Mouse (Mus musculus): ENCODE results near the gene Jmjd4. TPM values are rescaled to one million over a fixed set of nuclear protein-coding genes. Genes with fewer than 3 reads are reported as not detected.

Jmjd4 gene
- polyA plus RNA-seq, 1 experiment = 6.2 TPM

DNA sequence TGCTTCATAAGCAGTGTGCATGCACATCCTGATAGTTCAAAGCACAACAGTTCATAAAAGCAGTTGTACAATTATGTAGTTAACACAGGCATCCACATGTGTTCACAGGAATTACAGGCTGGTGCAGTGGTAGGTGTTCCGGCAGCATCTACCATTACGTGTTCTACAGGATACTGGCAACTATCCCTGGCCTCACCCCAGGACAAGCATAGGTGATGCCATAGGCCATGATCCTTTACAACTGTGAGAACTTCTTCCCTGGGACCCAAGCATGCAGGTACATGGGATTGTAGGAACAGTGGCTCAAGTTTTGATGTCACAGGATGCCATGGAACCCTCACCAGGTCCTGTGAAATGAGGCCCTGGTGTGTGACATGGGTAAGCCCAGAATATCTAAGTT is 10.6 kb downstream of the Jmjd4 start:
- 98% methylated on average over 2 of the region's 2 CpGs for WGBS
- H3K4me3 ChIP-seq (ENCODE audit: insufficient read depth, low read depth, low read length) = no peak overlapping the region
- H3K36me3 ChIP-seq (ENCODE audit: control insufficient read depth, insufficient read depth, low read length) = peaks cover 24% of the 10 kb centered on the region
- no peak for DNase-seq
- TF ChIP-seq CTCF (conservative IDR thresholded peaks at IDR 0.05; ENCODE audit: insufficient read depth, insufficient read length, low read depth, low read length) (no peak), POLR2A (IDR thresholded peaks at IDR 0.05; ENCODE audit: low read depth, low read length) (no peak)
- no peaks in the 10 kb centered on the region for H3K27me3 ChIP-seq (replicated peaks; ENCODE audit: control insufficient read depth, insufficient read depth, low read length)
- peaks cover 10% of the 10 kb centered on the region; the same call in 1 of the 2 replicates for H3K4me1 ChIP-seq (ENCODE audit: control insufficient read depth, insufficient read depth, low read length)
- no peak overlapping the region for H3K27ac ChIP-seq (ENCODE audit: insufficient read depth, low read depth, low read length)

DNA sequence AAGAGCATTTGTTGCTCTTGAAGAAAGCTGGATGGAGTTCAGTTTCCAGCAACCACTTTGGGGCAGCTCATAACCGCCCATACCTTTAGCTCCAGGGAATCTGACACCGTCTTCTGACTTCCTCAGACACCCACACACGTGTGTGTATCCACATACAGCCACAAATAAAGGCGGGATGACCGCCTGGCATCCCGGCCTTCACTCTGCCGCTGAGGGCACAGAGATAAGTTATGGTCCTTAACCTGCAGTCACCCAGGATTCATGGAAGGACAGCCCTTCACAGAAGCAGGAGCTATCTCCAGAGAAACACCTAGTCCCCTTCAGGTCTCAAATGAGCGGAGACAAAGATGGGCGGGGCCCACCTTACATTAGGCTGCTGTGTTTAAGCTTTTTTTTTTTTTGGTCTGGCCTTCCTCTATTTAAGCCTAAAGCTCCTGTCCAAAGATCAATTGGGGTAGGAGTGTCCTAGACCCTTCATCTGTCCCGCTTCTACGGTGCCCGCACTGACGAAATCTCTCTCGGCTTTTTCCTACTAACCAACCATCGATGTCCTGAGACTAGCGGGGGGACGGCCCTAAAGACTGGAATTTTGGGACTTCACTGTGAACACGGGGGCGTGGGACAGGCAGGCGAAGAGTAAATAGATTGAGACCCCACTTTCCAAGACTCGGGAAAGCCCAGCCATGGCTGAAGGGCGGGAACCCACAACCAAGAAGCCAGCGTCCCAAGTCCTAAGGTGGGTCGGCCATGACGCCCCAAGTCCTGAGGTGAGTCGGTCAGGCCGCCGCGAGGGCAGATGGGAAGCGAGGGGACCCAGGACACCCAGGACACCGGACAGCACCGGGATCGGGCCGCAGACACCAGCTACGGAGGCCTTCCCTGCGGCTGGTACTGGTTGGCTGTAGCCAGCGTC is 21.8 kb downstream of the Jmjd4 start:
- H3K27ac ChIP-seq (ENCODE audit: insufficient read depth, low read depth, low read length) = peak overlapping the region; percentile 54
- TF ChIP-seq CTCF (conservative IDR thresholded peaks at IDR 0.05; ENCODE audit: insufficient read depth, insufficient read length, low read depth, low read length) = no peak
- TF ChIP-seq POLR2A (IDR thresholded peaks at IDR 0.05; ENCODE audit: low read depth, low read length) = no peak

DNA sequence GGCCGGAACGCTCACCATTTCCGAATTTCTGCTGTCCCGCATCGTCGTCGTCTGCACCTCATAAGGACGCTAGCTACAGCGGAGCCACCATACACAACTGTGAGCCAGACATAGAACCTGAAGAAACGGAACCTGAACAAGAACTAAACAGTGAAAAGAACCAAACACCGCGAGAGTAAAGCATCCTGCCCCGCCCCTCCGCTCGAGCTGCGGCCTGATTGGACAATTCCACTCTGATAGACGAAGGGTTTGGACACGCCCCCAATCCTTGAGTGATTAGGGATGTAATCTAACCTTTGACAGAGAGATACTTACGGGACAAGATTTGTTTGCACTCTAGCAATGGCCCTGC is 22.5 kb downstream of the Jmjd4 start, which contains the start of gene Zfp867:
TSS of gene Zfp867 (minus strand) at position 149 of the 352 bp plus-strand sequence.
- peak; percentile 95 for DNase-seq
- TF ChIP-seq POLR2A (IDR thresholded peaks at IDR 0.05; ENCODE audit: low read depth, low read length) (peak; percentile 37), CTCF (conservative IDR thresholded peaks at IDR 0.05; ENCODE audit: insufficient read depth, insufficient read length, low read depth, low read length) (no peak)
- Histone ChIP-seq H3K4me3 (ENCODE audit: insufficient read depth, low read depth, low read length) (peak within 1 kb of the TSS; percentile 93), H3K27ac (ENCODE audit: insufficient read depth, low read depth, low read length) (peak within 1 kb of the TSS; percentile 54), H3K27me3 (replicated peaks; ENCODE audit: control insufficient read depth, insufficient read depth, low read length) (no peaks in the 10 kb centered on the region), H3K4me1 (ENCODE audit: control insufficient read depth, insufficient read depth, low read length) (peaks cover 8% of the 10 kb centered on the region; the same call in 1 of the 2 replicates), H3K36me3 (ENCODE audit: control insufficient read depth, insufficient read depth, low read length) (no peaks in the 10 kb centered on the region)
- WGBS = 0% methylated on average over 19 of the region's 19 CpGs

More for the DNA sequence above, 21.8 kb downstream of the Jmjd4 start:
- 2% methylated on average over 37 of the region's 37 CpGs for WGBS
- no peak for DNase-seq
- peaks cover 8% of the 10 kb centered on the region; the same call in 1 of the 2 replicates for H3K4me1 ChIP-seq (ENCODE audit: control insufficient read depth, insufficient read depth, low read length)
- no peaks in the 10 kb centered on the region for H3K27me3 ChIP-seq (replicated peaks; ENCODE audit: control insufficient read depth, insufficient read depth, low read length)
- peak overlapping the region; percentile 93 for H3K4me3 ChIP-seq (ENCODE audit: insufficient read depth, low read depth, low read length)
- H3K36me3 ChIP-seq (ENCODE audit: control insufficient read depth, insufficient read depth, low read length) = no peaks in the 10 kb centered on the region

DNA sequence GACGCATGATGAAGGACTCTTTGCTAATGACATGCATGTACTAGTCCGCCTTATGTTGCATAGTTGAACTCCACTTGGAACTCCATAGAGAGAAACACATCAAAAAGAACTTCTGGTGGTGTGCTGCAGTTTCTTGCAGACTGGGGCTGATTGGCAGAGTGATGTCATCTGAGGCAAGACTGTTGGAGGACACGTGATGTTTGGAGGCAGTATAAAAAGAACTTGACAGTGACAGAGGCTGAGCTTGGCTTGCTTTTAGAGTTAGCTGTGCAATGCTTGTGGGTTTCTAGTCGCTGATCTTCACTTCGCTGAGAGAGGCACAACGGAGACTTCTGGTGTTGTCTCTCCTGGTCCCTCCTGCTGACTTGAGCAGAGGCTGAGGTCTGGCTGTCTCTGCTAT is 27.4 kb downstream of the Jmjd4 start:
- DNase-seq = no peak
- TF ChIP-seq CTCF (conservative IDR thresholded peaks at IDR 0.05; ENCODE audit: insufficient read depth, insufficient read length, low read depth, low read length) = no peak
- no peak for TF ChIP-seq POLR2A (IDR thresholded peaks at IDR 0.05; ENCODE audit: low read depth, low read length)
- 62% methylated on average over 6 of the region's 6 CpGs for WGBS
- Histone ChIP-seq H3K4me1 (ENCODE audit: control insufficient read depth, insufficient read depth, low read length) (no peaks in the 10 kb centered on the region), H3K4me3 (ENCODE audit: insufficient read depth, low read depth, low read length) (no peak overlapping the region), H3K27me3 (replicated peaks; ENCODE audit: control insufficient read depth, insufficient read depth, low read length) (no peaks in the 10 kb centered on the region), H3K27ac (ENCODE audit: insufficient read depth, low read depth, low read length) (no peak overlapping the region), H3K36me3 (ENCODE audit: control insufficient read depth, insufficient read depth, low read length) (no peaks in the 10 kb centered on the region)

DNA sequence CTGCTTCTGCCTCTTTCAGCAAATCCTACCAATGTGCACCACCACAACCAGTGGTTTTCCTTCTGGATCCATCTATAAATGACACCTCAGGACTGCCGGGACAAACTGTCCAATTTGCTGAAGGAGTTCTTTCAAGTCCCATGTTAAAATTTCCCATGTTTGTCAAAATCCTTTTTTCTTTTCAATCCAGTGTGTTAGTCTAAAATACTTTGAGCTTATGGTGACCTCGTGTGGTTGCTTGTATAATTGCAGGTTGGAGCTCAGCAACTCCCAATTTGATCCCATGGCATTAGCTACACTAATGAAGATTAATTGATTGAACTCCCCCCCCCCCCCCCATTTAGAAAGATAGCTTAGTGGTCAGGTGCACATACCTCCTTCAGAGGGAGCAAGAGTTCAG is 33.4 kb downstream of the Jmjd4 start:
- Histone ChIP-seq H3K4me1 (ENCODE audit: control insufficient read depth, insufficient read depth, low read length) (no peaks in the 10 kb centered on the region), H3K27me3 (replicated peaks; ENCODE audit: control insufficient read depth, insufficient read depth, low read length) (no peaks in the 10 kb centered on the region), H3K36me3 (ENCODE audit: control insufficient read depth, insufficient read depth, low read length) (peaks cover 3% of the 10 kb centered on the region; the same call in 1 of the 2 replicates), H3K4me3 (ENCODE audit: insufficient read depth, low read depth, low read length) (no peak overlapping the region), H3K27ac (ENCODE audit: insufficient read depth, low read depth, low read length) (no peak overlapping the region)
- peak; percentile 65 for DNase-seq
- no peak for TF ChIP-seq POLR2A (IDR thresholded peaks at IDR 0.05; ENCODE audit: low read depth, low read length)
- TF ChIP-seq CTCF (conservative IDR thresholded peaks at IDR 0.05; ENCODE audit: insufficient read depth, insufficient read length, low read depth, low read length) = no peak
- 2% methylated on average over 2 of the region's 2 CpGs for WGBS

DNA sequence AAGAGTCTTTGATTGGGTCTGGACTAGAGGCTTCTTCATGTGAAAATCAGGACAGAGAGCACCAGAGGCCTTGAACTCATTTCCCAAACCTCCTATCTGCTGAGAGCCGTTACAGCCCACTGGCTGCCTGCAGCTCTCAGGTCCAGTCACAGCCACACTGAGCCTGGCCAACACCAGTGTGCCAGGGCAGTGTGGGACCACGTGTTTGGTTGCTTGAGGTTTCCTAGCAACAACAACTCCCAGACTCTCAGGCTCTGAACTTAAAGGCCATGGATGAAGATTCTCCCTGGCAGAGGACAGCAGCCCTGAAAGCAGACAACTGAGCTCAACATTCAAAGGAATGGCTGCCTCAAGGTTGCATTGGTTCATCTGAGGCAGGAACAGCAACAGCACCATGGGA is 35.8 kb downstream of the Jmjd4 start:
- peaks cover 3% of the 10 kb centered on the region; the same call in 1 of the 2 replicates for H3K36me3 ChIP-seq (ENCODE audit: control insufficient read depth, insufficient read depth, low read length)
- H3K27me3 ChIP-seq (replicated peaks; ENCODE audit: control insufficient read depth, insufficient read depth, low read length) = no peaks in the 10 kb centered on the region
- no peak for DNase-seq
- no peak overlapping the region for H3K27ac ChIP-seq (ENCODE audit: insufficient read depth, low read depth, low read length)
- 27% methylated on average over 2 of the region's 2 CpGs for WGBS
- TF ChIP-seq POLR2A (IDR thresholded peaks at IDR 0.05; ENCODE audit: low read depth, low read length) (no peak), CTCF (conservative IDR thresholded peaks at IDR 0.05; ENCODE audit: insufficient read depth, insufficient read length, low read depth, low read length) (no peak)
- no peaks in the 10 kb centered on the region for H3K4me1 ChIP-seq (ENCODE audit: control insufficient read depth, insufficient read depth, low read length)
- no peak overlapping the region for H3K4me3 ChIP-seq (ENCODE audit: insufficient read depth, low read depth, low read length)

DNA sequence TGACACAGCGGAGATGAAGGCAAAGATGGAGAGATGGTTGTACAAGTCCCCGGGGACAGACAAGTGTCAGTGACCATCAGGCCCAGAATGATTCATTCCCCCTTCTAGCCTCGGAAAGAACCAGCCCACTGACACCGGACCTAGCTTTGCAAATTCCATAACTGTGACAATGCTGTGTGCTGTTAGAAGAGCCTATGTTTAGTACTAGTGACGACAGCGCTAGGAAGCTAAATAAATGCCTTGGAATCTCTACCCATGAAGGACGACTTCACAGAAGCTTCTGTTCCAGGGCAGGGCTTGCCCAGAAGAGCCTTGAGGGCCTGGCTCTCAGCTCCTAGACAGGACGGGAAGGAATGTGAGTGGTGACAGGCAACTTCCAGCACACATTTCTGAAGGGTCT is 36.4 kb downstream of the Jmjd4 start:
- WGBS = 84% methylated on average over 8 of the region's 8 CpGs
- no peak for DNase-seq
- no peak overlapping the region for H3K27ac ChIP-seq (ENCODE audit: insufficient read depth, low read depth, low read length)
- TF ChIP-seq POLR2A (IDR thresholded peaks at IDR 0.05; ENCODE audit: low read depth, low read length) (no peak), CTCF (conservative IDR thresholded peaks at IDR 0.05; ENCODE audit: insufficient read depth, insufficient read length, low read depth, low read length) (no peak)
- no peak overlapping the region for H3K4me3 ChIP-seq (ENCODE audit: insufficient read depth, low read depth, low read length)
- H3K27me3 ChIP-seq (replicated peaks; ENCODE audit: control insufficient read depth, insufficient read depth, low read length) = no peaks in the 10 kb centered on the region
- peaks cover 3% of the 10 kb centered on the region; the same call in 1 of the 2 replicates for H3K36me3 ChIP-seq (ENCODE audit: control insufficient read depth, insufficient read depth, low read length)
- no peaks in the 10 kb centered on the region for H3K4me1 ChIP-seq (ENCODE audit: control insufficient read depth, insufficient read depth, low read length)

Measured in kidney, adult 2 months (tissue).